In genomic region chr9:83599505-83599904, GRCm38 (mm10) we compare ENCODE assay signal across 14 mouse cellular contexts. TPM values are rescaled to one million over a fixed set of nuclear protein-coding genes. Genes with fewer than 3 reads are reported as not detected.
DNase-seq lines count a peak whose midpoint lies in the region; ATAC-seq lines count a peak whose summit lies in the region.
"Had no signal": no experiment of that assay in that cellular context is flagged by ENCODE, and none has a peak within 500 bp of the region (broad histone marks: within the 10 kb centered on the region; RNA-seq: fewer than 3 reads in every experiment).

No protein-coding gene starts in this region.

- WGBS in forebrain, embryonic 13.5 days: 44% methylated on average over 6 of the region's 6 CpGs
- WGBS in forebrain, embryonic 11.5 days: 77% methylated on average over 6 of the region's 6 CpGs

- H3K9ac ChIP-seq in forebrain, embryonic 13.5 days: no peak overlapping the region
- H3K9ac ChIP-seq in forebrain, embryonic 11.5 days (ENCODE audit: low read length): no peak overlapping the region
- H3K9ac ChIP-seq: hindbrain, embryonic 15.5 days; midbrain, embryonic 12.5 days; neural tube, embryonic 15.5 days had no signal

- peak overlapping the region; percentile 52 for H3K27ac ChIP-seq in forebrain, embryonic 13.5 days
- no peak overlapping the region for H3K27ac ChIP-seq in forebrain, embryonic 11.5 days (ENCODE audit: low read depth, low read length)
- H3K27ac ChIP-seq: gastrocnemius, adult 2 months; hindbrain, embryonic 15.5 days; kidney, postnatal 0 days; midbrain, embryonic 12.5 days; neural tube, embryonic 15.5 days had no signal

- H3K27me3 ChIP-seq in forebrain, embryonic 13.5 days: no peaks in the 10 kb centered on the region
- H3K27me3 ChIP-seq in forebrain, embryonic 11.5 days (ENCODE audit: control insufficient read depth, insufficient read depth, low read length): no peaks in the 10 kb centered on the region
- H3K27me3 ChIP-seq: hindbrain, embryonic 15.5 days; midbrain, embryonic 12.5 days; neural tube, embryonic 15.5 days had no signal

- H3K9me3 ChIP-seq in forebrain, embryonic 13.5 days (replicated peaks): no peaks in the 10 kb centered on the region
- no peaks in the 10 kb centered on the region for H3K9me3 ChIP-seq in forebrain, embryonic 11.5 days (ENCODE audit: control insufficient read depth, low read length)
- H3K9me3 ChIP-seq: hindbrain, embryonic 15.5 days; midbrain, embryonic 12.5 days; neural tube, embryonic 15.5 days had no signal

- intact Hi-C loops in left cerebral cortex, postnatal 4 days (cut with DNase I): loop anchor here (5.0 kb wide), 1 partner anchor 627 kb away; no protein-coding TSS in a partner anchor
- intact Hi-C loops in left cerebral cortex, postnatal 14 days (cut with DNase I): loop anchor here (5.0 to 10.0 kb wide), 3 partner anchors 112 to 625 kb away; partner anchors contain the start of gene Phip

- peak; percentile 28; the same call in 1 of the 2 replicates for ATAC-seq in forebrain, embryonic 13.5 days
- ATAC-seq in forebrain, embryonic 11.5 days (replicated peaks; ENCODE audit: low FRiP score): no peak

- H3K4me1 ChIP-seq in forebrain, embryonic 13.5 days: peaks cover 37% of the 10 kb centered on the region
- peaks cover 2% of the 10 kb centered on the region; the same call in 1 of the 2 replicates for H3K4me1 ChIP-seq in forebrain, embryonic 11.5 days (replicated peaks; ENCODE audit: control insufficient read depth, insufficient read depth, low read length)

- no peak overlapping the region for H3K4me2 ChIP-seq in forebrain, embryonic 13.5 days
- H3K4me2 ChIP-seq in forebrain, embryonic 11.5 days (ENCODE audit: low read depth, low read length, severe bottlenecking): no peak overlapping the region
- H3K4me2 ChIP-seq: hindbrain, embryonic 15.5 days; liver, embryonic 11.5 days; midbrain, embryonic 12.5 days; neural tube, embryonic 15.5 days had no signal

- no peak overlapping the region for H3K4me3 ChIP-seq in forebrain, embryonic 13.5 days
- no peak overlapping the region for H3K4me3 ChIP-seq in forebrain, embryonic 11.5 days (ENCODE audit: low read depth, low read length)
- H3K4me3 ChIP-seq: gastrocnemius, adult 2 months; hindbrain, embryonic 15.5 days; midbrain, embryonic 12.5 days; neural tube, embryonic 15.5 days had no signal

- H3K36me3 ChIP-seq in forebrain, embryonic 13.5 days (ENCODE audit: poor library complexity, severe bottlenecking): no peaks in the 10 kb centered on the region
- no peaks in the 10 kb centered on the region for H3K36me3 ChIP-seq in forebrain, embryonic 11.5 days (ENCODE audit: control insufficient read depth, insufficient read depth, low read length)
- H3K36me3 ChIP-seq: hindbrain, embryonic 15.5 days; midbrain, embryonic 12.5 days; neural tube, embryonic 15.5 days had no signal

- no peak for DNase-seq in forebrain, embryonic 11.5 days (ENCODE audit: low spot score)
- DNase-seq in left cerebral cortex, postnatal 4 days: peak; percentile 25
- DNase-seq in left cerebral cortex, postnatal 14 days (ENCODE audit: low spot score in 2 of 2): no peak
- DNase-seq in urinary bladder, postnatal 14 days (ENCODE audit: low spot score): peak; percentile 19
- no peak for DNase-seq in urinary bladder, adult 2 months (ENCODE audit: low spot score)
- no peak for DNase-seq in layer of hippocampus, adult 18-20 months (ENCODE audit: low spot score in 2 of 2)
- DNase-seq in embryo, embryonic 10 days (ENCODE audit: low spot score): no peak
- DNase-seq: gastrocnemius, adult 2 months had no signal

RNA-seq across cellular contexts. Expression of gene Sh3bgrl2, which starts 51.4 kb away (rescaled TPM):
- 12.7 and 16.9 TPM in 2 replicates for polyA plus RNA-seq in forebrain, embryonic 13.5 days (2015; fragmentation: Nextera tagmentation; extraction: Ambion mirVana)
- 13.2 TPM in 2 replicates for polyA plus RNA-seq in forebrain, embryonic 11.5 days (2014; fragmentation: Nextera tagmentation; extraction: Ambion mirVana)
- total RNA-seq in left cerebral cortex, postnatal 4 days (2021): 10 to 100 TPM; 12.7 to 14.1 TPM
- total RNA-seq in left cerebral cortex, postnatal 14 days (2021): 10 to 100 TPM; 27.4 to 27.6 TPM
- polyA plus RNA-seq in urinary bladder, adult 2 months (2012; rRNA removed): 53.1 and 53.3 TPM in 2 replicates
- 10 to 100 TPM; 28.9 to 33.1 TPM for total RNA-seq in layer of hippocampus, adult 18-20 months (2021)

Comparison
In these comparisons a context has a peak if more than half of its experiments do, and no peak if none do; other contexts are left out.
1. DNase-seq: peak in left cerebral cortex, postnatal 4 days (single experiment) and urinary bladder, postnatal 14 days (single experiment); none in forebrain, embryonic 11.5 days (single experiment), left cerebral cortex, postnatal 14 days (0 of 2), urinary bladder, adult 2 months (single experiment), layer of hippocampus, adult 18-20 months (0 of 2) and embryo, embryonic 10 days (single experiment).